Mouse (Mus musculus) T-cell, adult 66 days (primary cell): Measurements from ENCODE around the gene Gm49387. TPM values are rescaled to one million over a fixed set of nuclear protein-coding genes. Genes with fewer than 3 reads are reported as not detected.

Experiments
- total RNA-seq, 2 experiments: library from RNA; stranded (reverse); gene quantifications; 3 replicates in 1 of 2; 4 replicates in 1 of 2; pipeline ENCODE4 v1.2.4; 2023

Gene Gm49387
- not detected for total RNA-seq

GRCm38 (mm10) chr14:31640346-31640889, at the start of gene Gm49387:
Gene Gm49387, minus strand, starts transcription at chr14:31640878.

DNA sequence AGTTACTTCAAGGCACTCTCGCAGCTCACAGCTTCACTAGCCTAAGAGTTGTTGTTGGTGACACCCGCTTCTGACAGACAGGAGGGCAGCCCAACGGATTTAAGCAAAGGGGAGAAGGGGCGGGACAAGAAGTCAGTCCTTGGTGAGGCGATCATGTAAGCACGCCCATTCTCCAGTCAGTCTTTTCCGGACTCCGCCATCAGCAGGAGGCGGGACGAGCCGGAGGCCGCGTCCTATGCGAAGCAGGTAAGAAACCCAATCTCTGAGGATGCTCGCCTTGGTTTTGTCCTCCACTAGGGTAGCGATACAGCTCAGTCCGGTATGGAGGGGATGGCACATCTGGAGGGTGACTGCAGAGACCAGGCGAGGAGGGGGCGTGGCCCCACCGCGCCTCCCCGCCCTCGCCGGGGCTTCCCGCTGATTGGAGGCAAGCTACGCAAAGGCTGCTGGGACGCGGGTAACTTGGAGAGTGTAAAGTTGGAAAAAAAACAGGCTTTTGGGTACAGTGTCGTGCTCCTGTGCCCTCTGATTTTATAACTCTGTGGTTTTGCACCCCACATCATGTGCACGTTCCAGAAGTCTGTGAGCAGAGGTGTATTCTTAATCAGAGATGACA, 320 bp upstream of the Gm49387 start, which contains the start of the genes Btd and Hacl1:
Btd (plus strand) TSS at position 139 of the 616 bp plus-strand sequence.
Hacl1 (minus strand) TSS at position 397 of the 616 bp plus-strand sequence.

GRCm38 (mm10) chr14:31591243-31591642, 49.4 kb downstream of the Gm49387 start, which contains the start of gene Colq:
Gene Colq, minus strand, starts transcription at chr14:31591343.

Other genes starting within 250 kb of the Gm49387 start
- 10 to 100 TPM; 69.8 to 78.7 TPM for gene Sh3bp5, start 204.8 kb downstream of the Gm49387 start, total RNA-seq
- 10 to 100 TPM; 33.5 to 48.4 TPM for gene Eaf1, start 146.5 kb downstream of the Gm49387 start, total RNA-seq
- 10 to 100 TPM; 48.6 to 52.8 TPM for gene Mettl6, start 145.8 kb downstream of the Gm49387 start, total RNA-seq
- gene Colq, start 49.5 kb downstream of the Gm49387 start, total RNA-seq, result 1 to 10 TPM; 1.2 to 1.6 TPM
- gene Btd, start 150 bp upstream of the Gm49387 start, total RNA-seq, result 10 to 100 TPM; 11.9 to 13.1 TPM
- gene Hacl1, start 408 bp upstream of the Gm49387 start, total RNA-seq, result 10 to 100 TPM; 11.3 to 15.8 TPM
- gene Ankrd28, start 189.8 kb upstream of the Gm49387 start, total RNA-seq, result 10 to 100 TPM; 29.1 to 30.9 TPM